Mouse (Mus musculus): ENCODE measurements around the gene Slc6a4. TPM values are rescaled to one million over a fixed set of nuclear protein-coding genes. Genes with fewer than 3 reads are reported as not detected.

Gene Slc6a4
- total RNA-seq, 1 experiment = 0.54 TPM

GRCm38 (mm10) chr11:76984173-76984572 is 14.2 kb upstream of the Slc6a4 start:
- DNase-seq (ENCODE audit: low read depth, low spot score) = no peak
- peaks cover 12% of the 10 kb centered on the region; the same call in 1 of the 2 replicates for H3K36me3 ChIP-seq (ENCODE audit: control insufficient read depth, insufficient read depth, low read length, poor library complexity, severe bottlenecking)
- in situ Hi-C loops (cut with MboI; ENCODE audit: low sequenced_read_pairs in 2 of 2, unreplicated experiment in 2 of 2) = no loop called here
- H3K9me3 ChIP-seq (ENCODE audit: control insufficient read depth, insufficient read depth, low read depth, low read length) = no peaks in the 10 kb centered on the region
- H3K4me3 ChIP-seq (ENCODE audit: insufficient read depth in 1 of 2, low read depth in 1 of 2, low read length in 2 of 2, poor library complexity in 1 of 2, severe bottlenecking in 1 of 2) = no peak overlapping the region
- H3K27ac ChIP-seq (ENCODE audit: insufficient read depth, low read depth, low read length, poor library complexity, severe bottlenecking) = no peak overlapping the region
- no peak for TF ChIP-seq ZC3H11A (IDR thresholded peaks at IDR 0.05; ENCODE audit: borderline replicate concordance, low read depth, low read length)
- TF ChIP-seq MAFK (IDR thresholded peaks at IDR 0.05; ENCODE audit: insufficient read depth, low read depth, low read length) = no peak
- no peak for TF ChIP-seq HCFC1 (IDR thresholded peaks at IDR 0.05; ENCODE audit: borderline replicate concordance, insufficient read depth, low read length)
- TF ChIP-seq CHD2 (IDR thresholded peaks at IDR 0.05; ENCODE audit: low read depth, low read length) = no peak
- no peak for TF ChIP-seq ZNF384 (IDR thresholded peaks at IDR 0.05; ENCODE audit: low read depth, low read length)
- no peak overlapping the region for H3K9ac ChIP-seq (ENCODE audit: insufficient read depth, low read depth, low read length, poor library complexity, severe bottlenecking)
- H3K4me1 ChIP-seq (ENCODE audit: control insufficient read depth in 2 of 2, insufficient read depth in 2 of 2, low read length in 2 of 2, poor library complexity in 1 of 2) = peaks cover 0 to 5% of the 10 kb centered on the region in 2 experiments; a peak in 1 of 4 replicates

DNA sequence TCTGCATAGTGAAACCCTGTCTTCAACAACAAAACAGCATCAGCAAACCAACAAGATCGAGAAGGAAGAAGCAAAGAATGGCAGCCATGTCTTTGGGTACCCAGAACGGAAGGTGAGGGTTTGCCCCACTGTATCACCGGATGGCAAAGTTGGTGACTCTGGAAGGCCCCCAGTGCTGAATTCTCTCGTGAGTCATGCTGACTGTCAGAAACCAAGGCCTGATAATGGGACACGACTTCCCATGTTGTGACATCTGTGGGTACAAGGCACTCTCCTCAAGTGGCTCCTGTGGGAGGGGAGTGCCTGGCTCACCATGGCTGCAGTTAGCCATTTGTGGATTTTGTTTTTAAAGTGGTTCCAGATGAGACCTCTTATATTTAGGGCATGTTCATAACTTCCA is 7.6 kb upstream of the Slc6a4 start:
- DNase-seq (ENCODE audit: low read depth, low spot score) = no peak
- Histone ChIP-seq H3K36me3 (ENCODE audit: control insufficient read depth, insufficient read depth, low read length, poor library complexity, severe bottlenecking) (peaks cover 6% of the 10 kb centered on the region; the same call in 1 of the 2 replicates), H3K27ac (ENCODE audit: insufficient read depth, low read depth, low read length, poor library complexity, severe bottlenecking) (no peak overlapping the region), H3K9ac (ENCODE audit: insufficient read depth, low read depth, low read length, poor library complexity, severe bottlenecking) (no peak overlapping the region), H3K9me3 (ENCODE audit: control insufficient read depth, insufficient read depth, low read depth, low read length) (no peaks in the 10 kb centered on the region), H3K4me3 (ENCODE audit: insufficient read depth in 1 of 2, low read depth in 1 of 2, low read length in 2 of 2, poor library complexity in 1 of 2, severe bottlenecking in 1 of 2) (no peak overlapping the region), H3K4me1 (ENCODE audit: control insufficient read depth in 2 of 2, insufficient read depth in 2 of 2, low read length in 2 of 2, poor library complexity in 1 of 2) (peaks cover 3 to 5% of the 10 kb centered on the region in 2 experiments; a peak in 1 of 4 replicates)
- TF ChIP-seq MAFK (IDR thresholded peaks at IDR 0.05; ENCODE audit: insufficient read depth, low read depth, low read length) = no peak
- no peak for TF ChIP-seq CHD2 (IDR thresholded peaks at IDR 0.05; ENCODE audit: low read depth, low read length)
- no peak for TF ChIP-seq ZNF384 (IDR thresholded peaks at IDR 0.05; ENCODE audit: low read depth, low read length)
- TF ChIP-seq ZC3H11A (IDR thresholded peaks at IDR 0.05; ENCODE audit: borderline replicate concordance, low read depth, low read length) = no peak
- no peak for TF ChIP-seq HCFC1 (IDR thresholded peaks at IDR 0.05; ENCODE audit: borderline replicate concordance, insufficient read depth, low read length)
- in situ Hi-C loops (cut with MboI; ENCODE audit: low sequenced_read_pairs in 2 of 2, unreplicated experiment in 2 of 2) = no loop called here

DNA sequence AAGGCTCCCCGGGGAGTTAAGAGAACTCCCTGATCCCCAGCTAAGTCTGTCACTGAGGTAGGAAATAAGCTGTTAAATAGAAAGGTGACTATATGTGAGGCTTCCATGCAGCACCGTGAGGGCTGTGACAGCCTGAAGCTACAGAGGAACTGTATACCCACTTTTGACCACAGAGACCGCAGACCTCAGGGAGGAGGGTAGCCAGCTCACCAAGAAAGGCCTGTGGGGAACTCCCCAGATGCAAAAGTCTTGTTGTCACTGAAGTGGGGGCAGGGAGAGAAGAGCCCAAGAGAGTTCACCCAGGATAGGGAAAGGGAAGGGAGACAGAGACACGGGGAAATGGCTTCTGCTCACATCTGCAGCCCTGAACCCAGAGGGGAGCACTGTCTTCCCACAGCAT is 5.5 kb upstream of the Slc6a4 start:
- H3K4me3 ChIP-seq (ENCODE audit: insufficient read depth in 1 of 2, low read depth in 1 of 2, low read length in 2 of 2, poor library complexity in 1 of 2, severe bottlenecking in 1 of 2) = no peak overlapping the region
- TF ChIP-seq HCFC1 (IDR thresholded peaks at IDR 0.05; ENCODE audit: borderline replicate concordance, insufficient read depth, low read length) (no peak), ZC3H11A (IDR thresholded peaks at IDR 0.05; ENCODE audit: borderline replicate concordance, low read depth, low read length) (no peak), ZNF384 (IDR thresholded peaks at IDR 0.05; ENCODE audit: low read depth, low read length) (no peak), MAFK (IDR thresholded peaks at IDR 0.05; ENCODE audit: insufficient read depth, low read depth, low read length) (no peak), CHD2 (IDR thresholded peaks at IDR 0.05; ENCODE audit: low read depth, low read length) (no peak)
- no peak overlapping the region for H3K27ac ChIP-seq (ENCODE audit: insufficient read depth, low read depth, low read length, poor library complexity, severe bottlenecking)
- no peak overlapping the region for H3K9ac ChIP-seq (ENCODE audit: insufficient read depth, low read depth, low read length, poor library complexity, severe bottlenecking)
- in situ Hi-C loops (cut with MboI; ENCODE audit: low sequenced_read_pairs in 2 of 2, unreplicated experiment in 2 of 2) = no loop called here
- H3K36me3 ChIP-seq (ENCODE audit: control insufficient read depth, insufficient read depth, low read length, poor library complexity, severe bottlenecking) = no peaks in the 10 kb centered on the region
- DNase-seq (ENCODE audit: low read depth, low spot score) = no peak
- peaks cover 2 to 3% of the 10 kb centered on the region in 2 experiments; a peak in 1 of 4 replicates for H3K4me1 ChIP-seq (ENCODE audit: control insufficient read depth in 2 of 2, insufficient read depth in 2 of 2, low read length in 2 of 2, poor library complexity in 1 of 2)
- H3K9me3 ChIP-seq (ENCODE audit: control insufficient read depth, insufficient read depth, low read depth, low read length) = no peaks in the 10 kb centered on the region

DNA sequence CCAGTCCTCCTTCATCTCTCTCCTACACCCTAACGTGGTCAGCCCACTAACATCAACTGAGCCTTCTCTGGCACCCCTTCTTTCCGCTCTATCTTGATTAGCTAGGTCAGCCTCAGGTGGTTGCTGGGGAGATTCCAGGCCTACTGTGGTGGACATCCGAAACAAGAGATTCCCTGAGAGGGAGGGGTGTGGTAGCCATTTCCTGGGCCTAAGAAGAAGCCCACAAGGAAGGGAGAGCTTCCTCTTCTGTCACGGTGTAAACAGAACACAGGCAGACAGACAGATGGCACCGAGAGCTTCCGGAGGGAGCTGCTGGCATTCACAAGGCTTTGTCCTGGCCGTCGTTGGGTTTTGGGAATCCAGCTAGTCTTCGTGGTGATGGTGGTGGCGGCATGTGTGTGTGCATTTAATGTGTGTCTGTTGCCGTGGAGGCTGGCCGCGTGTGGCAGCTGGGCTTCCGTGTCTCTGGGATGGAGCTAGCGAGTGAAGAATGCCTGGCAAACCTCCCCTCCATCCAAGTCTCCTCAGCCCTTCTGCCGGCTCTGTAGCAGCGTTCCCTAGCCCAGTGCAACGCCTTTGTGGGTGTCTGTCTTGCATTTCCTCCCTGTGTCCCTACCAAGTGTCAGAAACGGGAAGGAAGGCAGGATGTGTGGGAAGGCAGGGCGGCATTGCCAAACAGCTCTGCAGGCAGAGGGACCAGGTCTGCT is 2.3 kb upstream of the Slc6a4 start:
- no peaks in the 10 kb centered on the region for H3K36me3 ChIP-seq (ENCODE audit: control insufficient read depth, insufficient read depth, low read length, poor library complexity, severe bottlenecking)
- in situ Hi-C loops (cut with MboI; ENCODE audit: low sequenced_read_pairs in 2 of 2, unreplicated experiment in 2 of 2) = no loop called here
- TF ChIP-seq MAFK (IDR thresholded peaks at IDR 0.05; ENCODE audit: insufficient read depth, low read depth, low read length) = no peak
- TF ChIP-seq HCFC1 (IDR thresholded peaks at IDR 0.05; ENCODE audit: borderline replicate concordance, insufficient read depth, low read length) = no peak
- TF ChIP-seq CHD2 (IDR thresholded peaks at IDR 0.05; ENCODE audit: low read depth, low read length) = no peak
- no peak for TF ChIP-seq ZC3H11A (IDR thresholded peaks at IDR 0.05; ENCODE audit: borderline replicate concordance, low read depth, low read length)
- TF ChIP-seq ZNF384 (IDR thresholded peaks at IDR 0.05; ENCODE audit: low read depth, low read length) = no peak

More for the DNA sequence above, 2.3 kb upstream of the Slc6a4 start:
- DNase-seq (ENCODE audit: low read depth, low spot score) = no peak
- Histone ChIP-seq H3K9ac (ENCODE audit: insufficient read depth, low read depth, low read length, poor library complexity, severe bottlenecking) (no peak overlapping the region), H3K4me3 (ENCODE audit: insufficient read depth in 1 of 2, low read depth in 1 of 2, low read length in 2 of 2, poor library complexity in 1 of 2, severe bottlenecking in 1 of 2) (no peak overlapping the region), H3K4me1 (ENCODE audit: control insufficient read depth in 2 of 2, insufficient read depth in 2 of 2, low read length in 2 of 2, poor library complexity in 1 of 2) (peaks cover 3 to 4% of the 10 kb centered on the region in 2 experiments; a peak in 1 of 4 replicates), H3K27ac (ENCODE audit: insufficient read depth, low read depth, low read length, poor library complexity, severe bottlenecking) (no peak overlapping the region), H3K9me3 (ENCODE audit: control insufficient read depth, insufficient read depth, low read depth, low read length) (no peaks in the 10 kb centered on the region)

All from ES-E14 (cell line).